Mouse (Mus musculus) hindbrain, embryonic 13.5 days (tissue): ENCODE measurements around the gene 4930455H04Rik. TPM values are rescaled to one million over a fixed set of nuclear protein-coding genes. Genes with fewer than 3 reads are reported as not detected.

Experiments
- ATAC-seq: fragments of 200-750 bp; cut with Nextera tagmentation; 2 replicates; pipeline ENCODE4 v1.8.0; 2017; ENCODE audit warnings: moderate TSS enrichment; ENCODE audit not compliant: low FRiP score
- H3K27ac ChIP-seq: fragments of 300-500 bp; sonication (generic); 2 replicates; pipeline ENCODE4 v1.5.1; 2015; ENCODE audit warnings: inconsistent platforms, mild to moderate bottlenecking, moderate library complexity
- H3K27me3 ChIP-seq: fragments of 300-500 bp; sonication (generic); 2 replicates; pipeline ENCODE4 v1.6.1; 2015; ENCODE audit warnings: mild to moderate bottlenecking, inconsistent platforms
- H3K36me3 ChIP-seq: fragments of 300-500 bp; sonication (generic); 2 replicates; pipeline ENCODE4 v1.6.1; 2015; ENCODE audit warnings: mild to moderate bottlenecking, inconsistent platforms
- H3K4me1 ChIP-seq: fragments of 300-500 bp; sonication (generic); replicated peaks from 2 replicates; pipeline ENCODE4 v1.6.1; 2015; ENCODE audit warnings: inconsistent platforms
- H3K4me2 ChIP-seq: fragments of 300-500 bp; sonication (generic); 2 replicates; pipeline ENCODE4 v1.6.1; 2015; ENCODE audit warnings: inconsistent platforms, mild to moderate bottlenecking, moderate library complexity
- H3K4me3 ChIP-seq: fragments of 300-500 bp; sonication (generic); 2 replicates; pipeline ENCODE4 v1.5.1; 2015; ENCODE audit warnings: mild to moderate bottlenecking, inconsistent platforms
- H3K9ac ChIP-seq: fragments of 300-500 bp; sonication (generic); 2 replicates; pipeline ENCODE4 v1.6.1; 2015; ENCODE audit warnings: mild to moderate bottlenecking, inconsistent platforms
- H3K9me3 ChIP-seq: fragments of 300-500 bp; sonication (generic); 2 replicates; pipeline ENCODE4 v1.6.1; 2016; ENCODE audit warnings: inconsistent platforms
- whole genome bisulfite sequencing: fragments of 180-500 bp; shearing (Covaris S2); methylation state at CpG from one replicate; pipeline ENCODE4 v1.1.7; 2015; 5-methylcytosine and 5-hydroxymethylcytosine counted together
- polyA plus RNA-seq: library from polyadenylated mRNA; unstranded; fragments of >200 nt; fragmentation: Nextera tagmentation; extraction: Ambion mirVana; gene quantifications from 2 replicates; pipeline ENCODE4 v1.2.1, GENCODE M21; 2015

4930455H04Rik gene
- polyA plus RNA-seq = not detected in 2 replicates

DNA sequence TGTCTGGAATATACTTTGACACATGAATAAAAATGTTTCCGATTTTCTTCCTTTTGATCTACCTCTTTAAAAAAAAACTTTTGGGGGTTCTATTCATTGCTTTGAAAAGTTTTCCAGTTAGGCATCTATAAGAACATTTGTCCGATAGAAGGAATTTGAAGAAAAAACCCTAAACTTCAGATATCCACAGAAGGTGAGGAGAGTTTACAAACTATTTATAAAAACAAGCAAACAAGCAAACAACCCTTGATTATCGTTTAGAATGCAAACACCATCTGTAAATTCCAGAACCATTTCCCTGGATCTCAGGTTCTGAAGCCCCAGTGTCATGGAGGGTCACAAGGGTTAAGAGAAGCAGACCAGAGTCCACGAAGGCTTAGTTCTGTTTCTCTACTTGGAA lies at the start of gene 4930455H04Rik:
Gene 4930455H04Rik, plus strand, starts transcription at position 301 of the 400 bp plus-strand sequence.
- Histone ChIP-seq H3K9me3 (no peaks in the 10 kb centered on the region), H3K9ac (peak within 1 kb of the TSS; percentile 71), H3K4me3 (peak within 1 kb of the TSS; percentile 46), H3K4me1 (peaks cover 9% of the 10 kb centered on the region), H3K4me2 (peak within 1 kb of the TSS; percentile 68), H3K27me3 (0 out of 2 replicates have a peak, but pooled peaks cover 3% of the 10 kb centered on the region), H3K36me3 (no peaks in the 10 kb centered on the region), H3K27ac (peak within 1 kb of the TSS; percentile 79)
- ATAC-seq = no peak
- 73% methylated on average over 4 of the region's 4 CpGs for WGBS

DNA sequence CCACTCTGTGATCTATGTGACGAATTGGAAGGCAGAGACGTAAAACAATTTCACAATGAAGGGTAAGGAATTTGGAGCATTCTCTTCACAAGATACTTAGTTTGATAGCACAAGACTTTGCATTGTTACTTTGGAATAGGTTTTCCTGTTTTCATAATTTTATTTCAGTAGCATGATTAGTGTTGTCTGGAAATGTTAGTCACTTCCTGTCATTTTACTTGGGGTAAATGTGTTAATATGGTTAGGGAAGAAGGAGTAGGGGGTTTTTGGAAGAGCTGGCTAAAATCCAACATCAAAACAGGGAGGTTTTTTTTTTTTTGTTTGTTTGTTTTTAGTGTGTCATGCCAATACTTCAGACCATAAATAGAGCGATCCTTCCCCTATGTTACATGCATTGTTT lies 46.5 kb upstream of the 4930455H04Rik start:
- H3K9me3 ChIP-seq = no peaks in the 10 kb centered on the region
- no peaks in the 10 kb centered on the region for H3K36me3 ChIP-seq
- no peak overlapping the region for H3K9ac ChIP-seq
- no peak for ATAC-seq
- WGBS = 86% methylated on average over 3 of the region's 3 CpGs
- H3K4me2 ChIP-seq = no peak overlapping the region
- no peaks in the 10 kb centered on the region for H3K27me3 ChIP-seq
- H3K27ac ChIP-seq = no peak overlapping the region
- no peak overlapping the region for H3K4me3 ChIP-seq
- H3K4me1 ChIP-seq = no peaks in the 10 kb centered on the region

DNA sequence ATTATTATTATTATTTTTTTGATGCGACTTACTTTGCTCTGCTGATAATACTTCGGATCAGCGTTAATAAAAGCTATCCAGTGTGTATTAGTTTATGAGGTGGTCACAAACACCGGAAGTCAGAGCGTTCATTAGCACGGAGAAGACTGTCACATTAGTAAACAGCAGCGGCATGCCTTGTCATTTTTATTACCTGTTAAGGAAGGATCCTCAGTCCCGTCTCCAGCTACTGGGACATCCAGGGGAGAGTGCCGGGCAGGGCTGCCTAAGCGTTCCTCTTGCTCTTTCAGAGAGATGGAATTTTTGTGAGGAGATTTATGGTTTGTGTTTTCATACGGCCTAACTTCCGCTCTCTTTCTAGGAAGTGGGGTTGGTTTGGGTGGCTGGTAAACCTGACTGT lies 45.0 kb upstream of the 4930455H04Rik start:
- Histone ChIP-seq H3K4me3 (no peak overlapping the region), H3K27me3 (no peaks in the 10 kb centered on the region), H3K9me3 (no peaks in the 10 kb centered on the region), H3K27ac (no peak overlapping the region), H3K9ac (no peak overlapping the region), H3K36me3 (no peaks in the 10 kb centered on the region), H3K4me2 (no peak overlapping the region), H3K4me1 (no peaks in the 10 kb centered on the region)
- no peak for ATAC-seq
- 88% methylated on average over 12 of the region's 12 CpGs for WGBS

DNA sequence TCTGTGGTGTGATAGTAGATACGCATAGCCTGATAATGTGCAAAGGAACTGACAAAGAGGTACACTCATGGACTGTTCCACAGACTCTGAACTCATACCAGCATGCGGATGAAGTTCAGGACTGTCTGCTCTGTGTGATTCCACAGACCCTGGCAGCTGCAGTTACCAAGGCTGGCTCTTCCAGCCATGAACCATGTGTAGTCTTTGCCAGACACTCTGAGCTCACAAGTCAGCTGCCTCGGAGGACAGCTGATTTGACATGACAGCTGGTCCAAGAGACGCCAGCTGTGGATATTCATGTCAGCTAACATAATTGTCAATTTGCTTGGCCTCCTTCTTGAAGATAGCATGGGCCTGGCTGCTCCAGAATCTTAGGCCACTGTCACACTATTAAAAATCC lies 39.1 kb upstream of the 4930455H04Rik start:
- WGBS = 83% methylated on average over 4 of the region's 4 CpGs
- ATAC-seq = no peak

DNA sequence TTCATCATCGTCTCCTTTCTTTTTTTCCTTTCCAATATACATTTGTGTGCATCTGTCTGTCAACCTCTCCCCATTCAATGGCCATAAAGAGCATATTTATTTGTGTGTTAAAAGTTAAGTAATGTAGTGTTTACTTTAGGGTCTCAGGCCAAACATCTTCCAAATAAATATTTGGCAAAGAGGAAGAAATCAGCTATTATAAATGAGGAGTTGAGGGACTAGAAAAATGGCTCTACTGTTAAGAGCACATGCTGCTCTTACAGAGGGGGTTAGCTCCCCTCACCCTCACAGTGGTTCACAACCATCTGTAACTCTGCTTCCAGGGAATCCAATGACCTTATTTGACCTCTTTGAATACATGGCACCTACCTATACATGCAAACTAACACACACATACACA lies 34.9 kb upstream of the 4930455H04Rik start:
- Histone ChIP-seq H3K27me3 (no peaks in the 10 kb centered on the region), H3K36me3 (no peaks in the 10 kb centered on the region), H3K9ac (no peak overlapping the region), H3K9me3 (no peaks in the 10 kb centered on the region), H3K4me2 (no peak overlapping the region), H3K4me1 (no peaks in the 10 kb centered on the region), H3K27ac (no peak overlapping the region), H3K4me3 (no peak overlapping the region)
- no peak for ATAC-seq
- 84% methylated on average over 1 of the region's 1 CpGs for WGBS

More for the DNA sequence above, 39.1 kb upstream of the 4930455H04Rik start:
- Histone ChIP-seq H3K4me2 (no peak overlapping the region), H3K27me3 (no peaks in the 10 kb centered on the region), H3K9ac (no peak overlapping the region), H3K9me3 (no peaks in the 10 kb centered on the region), H3K4me1 (no peaks in the 10 kb centered on the region), H3K27ac (no peak overlapping the region), H3K4me3 (no peak overlapping the region), H3K36me3 (no peaks in the 10 kb centered on the region)

DNA sequence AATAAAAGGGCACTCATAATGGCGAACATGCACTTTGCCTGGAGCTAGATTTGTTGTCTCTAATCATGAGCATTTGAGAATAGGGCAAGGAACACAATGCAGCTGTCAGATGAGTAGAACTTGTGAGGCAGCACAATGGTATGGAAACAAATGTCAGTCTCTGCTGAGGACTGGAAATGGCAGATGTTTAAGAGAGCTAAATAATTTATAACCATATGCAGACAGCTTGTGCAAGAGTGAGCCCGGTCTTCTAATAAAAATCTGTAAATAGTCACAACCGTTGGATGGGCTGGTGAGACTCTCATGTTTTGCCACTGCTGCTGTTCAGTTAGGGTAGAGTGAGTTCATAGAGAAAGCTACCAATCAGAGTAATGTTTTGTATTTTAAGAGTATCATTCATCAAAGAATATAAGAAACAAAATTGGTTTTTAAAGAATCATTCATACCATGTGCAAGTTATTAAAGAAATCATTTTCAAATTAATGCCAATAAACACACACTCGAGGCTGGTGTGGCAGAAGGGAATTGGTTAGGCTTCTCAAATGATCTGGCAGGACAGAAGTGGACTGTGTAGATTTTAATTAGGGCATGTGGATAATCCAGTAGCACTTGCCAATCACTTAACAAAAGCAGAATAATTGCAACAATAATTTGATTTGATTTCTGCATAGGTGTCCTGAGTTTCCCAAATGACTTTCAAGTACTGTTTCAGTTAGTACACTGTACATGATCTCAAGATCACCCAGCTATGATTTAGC lies 31.0 kb upstream of the 4930455H04Rik start:
- Histone ChIP-seq H3K36me3 (no peaks in the 10 kb centered on the region), H3K27me3 (no peaks in the 10 kb centered on the region), H3K4me1 (no peaks in the 10 kb centered on the region), H3K9me3 (no peaks in the 10 kb centered on the region), H3K4me3 (no peak overlapping the region), H3K27ac (no peak overlapping the region), H3K9ac (no peak overlapping the region), H3K4me2 (no peak overlapping the region)
- no peak for ATAC-seq
- 58% methylated on average over 4 of the region's 4 CpGs for WGBS

DNA sequence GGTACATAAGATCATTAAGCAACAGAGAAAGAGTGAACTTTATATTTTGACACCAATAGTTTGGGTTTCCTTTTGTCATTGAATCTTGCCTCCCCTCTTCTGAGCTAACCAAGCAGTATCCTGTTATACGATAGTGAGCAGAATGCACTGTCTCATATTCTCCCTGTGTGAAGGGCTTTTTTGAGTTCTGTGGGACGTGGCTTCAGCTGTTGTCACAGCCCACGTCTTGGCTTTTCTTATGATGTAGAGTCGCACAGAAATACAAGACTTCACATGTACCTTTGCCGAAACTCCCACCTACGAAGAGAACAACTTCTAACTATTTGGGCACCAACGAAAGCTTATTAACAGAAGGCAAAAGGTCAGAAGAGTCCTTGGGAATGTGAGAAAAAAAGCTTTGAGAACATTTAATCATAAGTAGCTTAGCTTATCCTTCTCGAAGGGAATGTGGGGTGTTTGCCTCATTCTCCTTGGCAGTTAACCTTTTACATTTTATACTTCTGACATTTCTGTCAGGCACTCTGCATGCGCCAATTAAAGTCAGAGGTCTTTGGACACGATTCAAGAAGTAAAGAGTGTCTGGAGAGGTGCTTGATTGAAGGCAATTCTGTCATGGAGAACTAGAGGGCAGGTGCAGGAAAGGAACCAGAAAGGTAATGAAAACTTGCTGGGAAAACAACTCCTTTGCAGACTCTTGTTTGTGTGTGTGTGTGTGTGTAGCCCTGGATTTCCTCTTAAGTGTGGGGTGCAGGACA lies 27.1 kb upstream of the 4930455H04Rik start:
- no peaks in the 10 kb centered on the region for H3K4me1 ChIP-seq

DNA sequence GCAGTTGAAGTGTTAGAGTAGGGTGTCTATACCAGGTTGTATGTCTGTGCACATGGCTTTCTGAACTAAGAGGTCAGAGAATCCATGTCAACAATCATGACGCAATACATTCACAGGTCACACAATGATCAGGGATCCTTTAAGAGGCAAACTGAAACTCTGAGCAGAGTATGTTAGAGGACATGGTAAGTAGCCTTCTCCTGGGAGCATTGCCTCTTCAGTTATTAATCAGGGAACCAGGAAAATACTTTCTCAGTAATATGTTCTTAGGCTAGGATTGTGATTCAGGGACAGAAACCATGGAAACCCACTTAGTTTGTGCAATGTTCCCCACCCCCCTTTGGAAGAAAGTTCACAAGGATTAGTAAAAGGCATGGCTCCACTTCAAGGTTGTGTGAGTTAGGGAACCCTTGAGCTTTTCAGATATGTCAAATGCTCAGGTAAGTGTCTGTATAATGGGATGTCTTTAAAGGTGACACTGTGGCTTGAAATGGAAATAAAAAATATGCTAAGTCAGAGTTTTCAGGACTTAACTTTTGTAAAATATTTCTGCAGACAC lies 26.4 kb upstream of the 4930455H04Rik start:
- Histone ChIP-seq H3K27me3 (no peaks in the 10 kb centered on the region), H3K9ac (no peak overlapping the region), H3K4me1 (no peaks in the 10 kb centered on the region), H3K4me2 (no peak overlapping the region), H3K36me3 (no peaks in the 10 kb centered on the region), H3K9me3 (no peaks in the 10 kb centered on the region), H3K27ac (no peak overlapping the region), H3K4me3 (no peak overlapping the region)
- 95% methylated on average over 1 of the region's 1 CpGs for WGBS
- ATAC-seq = no peak

More for the DNA sequence above, 27.1 kb upstream of the 4930455H04Rik start:
- H3K36me3 ChIP-seq = no peaks in the 10 kb centered on the region
- no peak overlapping the region for H3K4me3 ChIP-seq
- H3K27ac ChIP-seq = no peak overlapping the region
- ATAC-seq = no peak
- H3K9me3 ChIP-seq = no peaks in the 10 kb centered on the region
- 88% methylated on average over 10 of the region's 10 CpGs for WGBS
- H3K27me3 ChIP-seq = no peaks in the 10 kb centered on the region
- no peak overlapping the region for H3K4me2 ChIP-seq
- H3K9ac ChIP-seq = no peak overlapping the region

DNA sequence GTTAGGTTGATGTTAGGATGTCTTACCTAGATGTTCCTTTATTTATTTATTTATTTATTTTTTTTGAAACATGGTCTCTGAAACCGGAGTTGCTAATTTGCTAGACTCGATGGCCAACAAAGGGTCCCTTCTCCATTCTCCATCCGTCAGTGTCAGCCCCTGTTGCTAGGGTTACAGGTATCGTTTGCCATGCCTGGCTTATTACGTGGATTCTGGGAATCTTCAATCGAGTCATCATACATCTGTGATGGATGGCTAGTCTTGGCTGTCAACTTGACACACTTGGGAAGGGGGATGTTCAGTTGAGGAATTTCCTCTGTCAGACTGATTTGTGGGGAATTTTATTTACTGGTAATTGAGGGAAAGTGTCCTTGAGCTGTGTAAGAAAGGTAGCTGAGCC lies 25.3 kb upstream of the 4930455H04Rik start:
- Histone ChIP-seq H3K36me3 (no peaks in the 10 kb centered on the region), H3K27ac (no peak overlapping the region), H3K27me3 (no peaks in the 10 kb centered on the region), H3K9me3 (no peaks in the 10 kb centered on the region), H3K9ac (no peak overlapping the region), H3K4me2 (no peak overlapping the region), H3K4me3 (no peak overlapping the region), H3K4me1 (no peaks in the 10 kb centered on the region)
- ATAC-seq = no peak
- WGBS = 46% methylated on average over 6 of the region's 6 CpGs

DNA sequence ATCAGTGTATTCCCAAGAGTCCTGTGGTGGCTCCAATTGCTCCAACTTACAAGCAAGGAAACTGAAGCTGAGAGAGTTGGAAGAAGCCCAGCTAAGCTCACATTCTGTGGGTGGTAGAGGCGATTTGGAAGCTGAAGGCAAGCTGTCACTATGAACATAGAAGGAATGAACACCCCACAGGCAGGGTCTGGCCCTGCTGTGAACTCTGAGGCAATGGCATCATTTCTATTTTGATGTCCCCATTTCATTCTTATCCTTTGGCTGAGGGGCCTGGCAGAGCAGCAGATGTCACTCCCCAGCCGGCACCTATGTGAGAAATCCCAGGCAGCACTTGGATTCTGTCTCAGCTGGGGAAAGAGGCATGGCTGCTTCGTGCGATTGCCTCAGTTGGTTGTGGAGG lies 24.6 kb upstream of the 4930455H04Rik start:
- no peaks in the 10 kb centered on the region for H3K4me1 ChIP-seq
- H3K9me3 ChIP-seq = no peaks in the 10 kb centered on the region
- no peaks in the 10 kb centered on the region for H3K36me3 ChIP-seq
- no peaks in the 10 kb centered on the region for H3K27me3 ChIP-seq
- 79% methylated on average over 4 of the region's 4 CpGs for WGBS
- no peak overlapping the region for H3K4me3 ChIP-seq
- no peak overlapping the region for H3K4me2 ChIP-seq
- ATAC-seq = no peak
- H3K9ac ChIP-seq = no peak overlapping the region
- H3K27ac ChIP-seq = no peak overlapping the region

DNA sequence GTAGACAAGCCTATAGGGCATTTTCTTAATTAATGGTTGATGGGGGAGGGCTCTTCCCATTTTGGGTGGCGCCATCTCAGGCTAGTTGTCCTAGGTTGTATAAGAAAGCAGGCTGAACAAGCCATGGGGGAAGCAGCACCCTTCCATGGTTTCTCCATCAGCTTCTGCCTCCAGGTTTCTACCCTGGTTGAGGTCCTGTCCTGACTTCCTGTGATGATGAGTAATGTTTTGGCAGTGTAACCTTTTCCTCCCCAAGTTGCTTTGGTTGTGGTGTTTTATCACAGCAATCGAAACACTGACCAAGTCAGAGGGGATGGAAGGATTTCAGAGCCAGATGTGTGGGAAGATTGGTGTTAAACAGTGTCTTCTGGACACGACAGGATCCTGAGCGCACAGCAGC lies 21.6 kb upstream of the 4930455H04Rik start:
- no peaks in the 10 kb centered on the region for H3K9me3 ChIP-seq
- H3K27me3 ChIP-seq = no peaks in the 10 kb centered on the region
- no peak overlapping the region for H3K4me2 ChIP-seq
- no peak overlapping the region for H3K9ac ChIP-seq
- no peak overlapping the region for H3K4me3 ChIP-seq
- H3K27ac ChIP-seq = no peak overlapping the region
- no peaks in the 10 kb centered on the region for H3K4me1 ChIP-seq
- 91% methylated on average over 4 of the region's 4 CpGs for WGBS
- ATAC-seq = no peak
- H3K36me3 ChIP-seq = no peaks in the 10 kb centered on the region

DNA sequence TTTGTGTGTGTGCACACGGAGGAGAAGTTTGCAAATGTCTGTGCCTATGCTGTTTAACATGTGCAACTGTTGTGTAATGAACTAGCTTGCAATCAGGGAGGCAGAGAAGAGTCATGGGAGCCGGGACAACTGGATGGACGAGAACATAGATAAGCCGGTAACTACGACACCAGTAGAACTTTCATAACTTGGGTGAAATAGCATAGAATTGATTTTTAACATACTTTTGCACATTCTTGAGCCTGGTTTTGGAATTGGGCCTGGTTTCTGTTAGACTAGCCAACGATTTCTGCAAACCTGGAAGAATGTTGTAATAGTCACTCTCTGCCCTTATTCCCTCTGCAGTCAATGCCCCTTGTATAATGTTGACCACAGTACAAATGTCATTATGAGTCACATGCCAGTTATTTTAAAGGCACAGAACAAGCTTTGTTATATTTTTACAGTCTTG lies 17.4 kb upstream of the 4930455H04Rik start:
- H3K4me2 ChIP-seq = no peak overlapping the region
- H3K27me3 ChIP-seq = no peaks in the 10 kb centered on the region
- 88% methylated on average over 6 of the region's 6 CpGs for WGBS
- no peak for ATAC-seq
- H3K36me3 ChIP-seq = no peaks in the 10 kb centered on the region
- no peak overlapping the region for H3K9ac ChIP-seq
- H3K4me1 ChIP-seq = no peaks in the 10 kb centered on the region
- H3K9me3 ChIP-seq = no peaks in the 10 kb centered on the region
- H3K27ac ChIP-seq = no peak overlapping the region
- no peak overlapping the region for H3K4me3 ChIP-seq
